Mouse (Mus musculus): ENCODE data around the gene Shf.

Shf gene

DNA sequence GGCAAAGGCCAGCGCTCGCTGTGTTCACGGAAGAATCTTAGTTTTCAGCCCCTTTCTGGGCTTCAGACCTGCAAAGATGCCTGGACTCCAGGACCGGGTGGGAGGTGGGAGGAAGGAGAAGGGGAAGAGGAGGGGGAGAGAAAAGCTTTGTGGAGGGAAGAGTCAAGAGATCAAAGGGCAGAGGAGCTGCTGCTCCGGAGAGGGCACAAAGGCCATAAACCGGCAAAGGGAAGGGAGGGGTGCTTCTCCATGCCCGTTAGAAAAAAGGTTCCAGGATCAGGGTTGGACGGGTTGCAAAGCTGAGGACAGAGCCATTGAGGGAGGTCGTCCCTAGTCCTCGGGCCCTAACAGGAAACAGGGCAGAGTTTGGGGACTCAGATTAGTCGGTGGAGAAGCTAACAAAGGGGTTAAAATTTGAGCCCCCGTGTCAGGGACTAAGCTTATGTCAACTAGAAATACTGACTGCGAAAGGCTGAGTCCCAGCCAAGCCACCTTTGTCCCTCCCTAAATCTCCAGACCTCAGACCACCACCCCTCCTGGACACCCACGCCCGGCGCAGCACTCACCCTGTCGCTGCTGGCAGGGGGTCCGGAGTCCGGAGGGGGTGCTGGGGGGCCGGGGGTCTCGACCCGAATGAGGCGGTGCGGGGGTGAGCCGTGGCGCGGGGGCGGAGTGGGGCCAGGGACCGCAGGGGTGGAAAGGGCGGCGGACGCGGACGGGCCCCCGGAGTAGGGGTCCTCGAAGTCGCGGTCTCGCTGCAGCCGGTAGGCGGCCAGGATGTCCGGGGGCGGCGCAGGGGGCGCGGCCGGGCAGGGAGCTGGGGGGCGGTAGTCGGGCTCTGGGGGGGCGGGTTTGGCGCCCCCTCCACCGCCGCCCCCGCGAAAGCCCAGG lies 636 bp downstream of the Shf start:
- peak; percentile 40 to 43 for DNase-seq

DNA sequence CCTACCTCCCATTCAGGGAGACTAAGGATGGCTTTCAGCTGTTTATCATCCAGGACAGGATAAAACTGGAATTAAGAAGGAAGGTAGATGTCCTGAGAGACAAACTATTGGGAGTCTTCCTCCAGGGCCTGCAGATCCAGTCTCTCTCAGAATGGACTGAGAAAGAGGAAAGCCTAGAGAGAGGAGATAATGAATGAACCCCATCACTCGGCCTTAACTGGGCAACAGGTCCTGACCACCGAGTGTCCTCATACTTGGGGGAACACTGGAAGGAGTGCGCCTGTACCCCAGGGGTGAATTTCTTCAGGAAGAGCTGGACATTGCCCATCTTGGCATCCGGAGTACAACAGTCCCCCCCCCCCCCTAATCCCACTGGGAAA lies 1.3 kb downstream of the Shf start:
- peak; percentile 37 to 45 for DNase-seq

DNA sequence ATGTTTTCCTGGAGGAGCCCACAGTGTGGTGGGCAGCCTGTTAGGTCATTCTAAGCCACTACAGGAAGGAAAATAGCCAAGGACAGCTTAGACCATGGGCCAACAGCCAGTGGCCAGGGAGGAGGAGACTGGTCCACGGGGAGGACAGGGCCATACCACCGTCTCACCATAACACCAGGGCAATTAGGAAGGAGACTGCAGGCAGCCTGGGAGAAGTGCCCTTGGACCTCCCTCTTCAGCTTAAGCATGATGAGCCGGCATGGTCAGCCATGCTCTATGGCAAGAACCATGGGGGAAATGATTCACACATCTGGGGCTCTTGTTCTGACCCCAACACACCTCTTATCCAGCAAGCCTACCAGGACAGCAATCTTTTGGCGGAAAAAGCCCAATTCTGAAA lies 1.8 kb downstream of the Shf start:
- DNase-seq = peak; percentile 68 to 82

DNA sequence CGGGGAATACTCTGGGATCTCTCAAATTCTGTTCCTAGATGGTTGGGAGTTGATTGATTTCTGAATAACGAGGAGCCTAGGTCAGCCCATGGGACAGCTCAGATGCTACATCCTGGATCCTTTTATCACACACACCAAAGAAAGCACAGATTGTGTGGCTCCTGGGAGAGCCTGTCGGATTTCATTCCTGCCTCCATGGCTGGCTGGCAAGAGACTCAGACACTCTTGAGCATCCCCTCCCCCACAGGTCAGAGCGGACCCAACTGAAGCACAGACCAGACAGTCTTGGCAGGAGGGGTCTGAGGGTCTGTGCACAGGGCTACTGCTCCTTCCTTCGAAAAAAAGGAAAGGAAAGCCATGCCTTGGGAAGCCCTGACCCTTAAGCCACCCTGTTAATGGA lies 2.3 kb downstream of the Shf start:
- DNase-seq = peak; percentile 76

DNA sequence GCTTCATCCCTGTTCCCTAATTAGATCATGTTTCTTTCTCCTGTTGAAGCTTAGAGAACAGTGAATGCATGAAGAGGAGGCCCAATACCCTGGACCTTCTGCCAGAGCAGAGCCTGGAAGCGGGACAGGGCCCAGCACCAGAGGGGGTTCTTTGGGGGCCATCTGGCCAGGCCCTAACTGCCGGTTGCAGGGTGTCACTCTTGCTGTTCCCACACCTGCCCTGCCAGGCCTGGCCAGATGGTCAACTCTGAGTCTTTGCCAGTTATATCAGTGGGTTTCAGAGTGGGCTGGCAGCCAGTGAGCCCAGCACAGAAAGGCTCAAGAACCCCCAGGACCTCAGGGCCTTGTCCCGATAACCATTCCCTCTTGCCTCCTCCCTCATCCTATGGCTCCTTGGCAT lies 2.9 kb downstream of the Shf start:
- peak; percentile 95 to 97 for DNase-seq

DNA sequence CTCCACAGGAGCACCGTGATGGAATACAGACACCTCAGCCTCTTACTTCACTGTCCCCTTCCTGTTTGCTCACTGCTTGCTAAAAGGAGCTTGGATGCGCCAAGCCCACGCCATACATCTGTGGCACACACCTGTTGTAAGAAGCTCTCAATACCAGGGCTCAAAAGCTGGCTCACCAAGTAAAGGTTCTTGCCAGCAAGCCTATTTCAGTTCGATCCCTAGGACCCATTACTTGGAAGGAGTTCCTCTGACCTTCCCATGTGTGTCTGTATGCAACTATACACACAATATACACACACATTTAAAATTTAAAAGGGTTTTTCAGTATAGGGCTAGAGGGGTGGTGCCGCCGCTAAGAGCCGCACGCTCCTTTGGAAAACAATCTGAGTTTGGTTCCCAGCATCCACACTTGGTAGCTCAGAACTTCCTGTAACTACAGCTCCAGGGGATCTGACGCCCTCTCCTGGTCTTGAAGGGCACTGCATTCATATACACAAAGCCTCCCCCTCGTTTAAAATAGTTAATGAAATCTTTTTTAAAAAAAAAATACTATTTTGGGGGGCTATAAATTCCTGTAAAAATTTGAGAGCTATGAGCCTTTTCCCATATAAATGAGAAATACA lies 3.6 kb downstream of the Shf start:
- peak; percentile 43 to 61 for DNase-seq

DNA sequence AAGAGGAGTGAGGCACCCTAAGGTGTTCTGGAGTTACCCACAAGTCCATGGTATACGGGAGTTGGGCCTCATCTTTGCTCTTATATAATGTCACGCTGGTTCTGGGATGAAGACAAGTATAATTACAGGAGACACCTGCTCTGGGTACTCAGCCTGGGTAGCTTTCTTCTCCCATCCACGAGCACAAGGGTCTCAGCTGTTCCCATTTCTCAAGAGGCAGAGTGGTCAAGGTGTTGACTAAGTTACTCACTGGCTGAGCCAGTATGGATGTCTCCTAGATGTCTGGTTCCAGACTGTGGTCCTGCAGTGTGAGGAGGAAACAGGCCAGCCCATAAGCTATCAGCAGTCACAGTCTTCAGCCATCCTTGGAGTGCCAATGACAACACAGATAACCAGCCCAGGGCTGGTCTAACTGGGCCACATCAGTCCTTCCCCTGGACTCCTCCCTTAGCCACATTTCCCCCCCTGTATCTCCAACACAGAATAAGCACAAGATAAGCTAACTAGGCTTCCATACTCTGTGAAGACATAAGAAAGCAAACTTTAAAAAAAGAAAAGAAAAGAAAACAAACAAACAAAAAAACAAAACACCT lies 4.5 kb downstream of the Shf start:
- peak; percentile 23 to 34 for DNase-seq

DNA sequence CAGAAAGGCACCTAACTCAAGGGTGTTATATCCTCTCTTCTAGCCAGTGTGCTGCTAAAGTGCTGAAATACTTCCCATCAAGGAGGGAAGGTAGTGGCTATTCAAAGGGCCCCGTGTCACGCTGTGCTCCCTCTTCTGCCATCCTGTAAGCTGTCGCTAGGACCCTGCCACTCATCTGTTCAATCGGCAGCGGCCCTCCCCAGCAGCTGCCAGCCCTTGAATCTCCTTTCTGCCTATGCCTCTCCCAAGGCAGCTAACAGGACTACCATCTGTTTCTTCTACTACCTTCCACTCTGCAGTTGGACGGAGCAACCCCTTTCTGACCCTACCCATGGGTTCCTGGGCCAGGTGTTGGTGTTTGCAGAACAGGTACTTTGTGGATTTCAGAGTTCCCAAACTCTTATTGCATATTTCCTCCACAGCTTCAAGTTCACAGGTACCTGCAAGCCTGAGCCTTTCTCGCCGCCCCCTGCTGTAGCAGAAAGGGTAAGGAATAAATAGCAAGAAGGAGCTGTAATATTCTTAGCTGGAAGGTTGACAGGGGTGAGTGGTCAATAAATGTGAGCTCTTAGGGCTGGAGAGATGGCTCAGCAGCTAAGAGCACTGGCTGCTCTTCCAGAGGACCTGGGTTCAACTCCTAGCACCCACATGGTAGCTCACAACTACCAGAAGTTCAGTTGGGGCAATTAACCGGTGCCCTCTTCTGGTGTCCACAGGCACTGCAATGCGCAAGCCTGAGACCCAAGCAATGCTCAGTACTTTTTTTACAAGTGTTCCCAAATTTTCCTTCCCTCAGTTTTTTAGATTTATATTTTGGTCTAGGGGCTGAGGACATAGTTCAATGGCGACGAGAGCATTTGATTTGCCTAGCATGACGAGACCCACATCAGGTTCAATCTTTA lies 6.1 kb downstream of the Shf start:
- DNase-seq = peak; percentile 27 to 45

DNA sequence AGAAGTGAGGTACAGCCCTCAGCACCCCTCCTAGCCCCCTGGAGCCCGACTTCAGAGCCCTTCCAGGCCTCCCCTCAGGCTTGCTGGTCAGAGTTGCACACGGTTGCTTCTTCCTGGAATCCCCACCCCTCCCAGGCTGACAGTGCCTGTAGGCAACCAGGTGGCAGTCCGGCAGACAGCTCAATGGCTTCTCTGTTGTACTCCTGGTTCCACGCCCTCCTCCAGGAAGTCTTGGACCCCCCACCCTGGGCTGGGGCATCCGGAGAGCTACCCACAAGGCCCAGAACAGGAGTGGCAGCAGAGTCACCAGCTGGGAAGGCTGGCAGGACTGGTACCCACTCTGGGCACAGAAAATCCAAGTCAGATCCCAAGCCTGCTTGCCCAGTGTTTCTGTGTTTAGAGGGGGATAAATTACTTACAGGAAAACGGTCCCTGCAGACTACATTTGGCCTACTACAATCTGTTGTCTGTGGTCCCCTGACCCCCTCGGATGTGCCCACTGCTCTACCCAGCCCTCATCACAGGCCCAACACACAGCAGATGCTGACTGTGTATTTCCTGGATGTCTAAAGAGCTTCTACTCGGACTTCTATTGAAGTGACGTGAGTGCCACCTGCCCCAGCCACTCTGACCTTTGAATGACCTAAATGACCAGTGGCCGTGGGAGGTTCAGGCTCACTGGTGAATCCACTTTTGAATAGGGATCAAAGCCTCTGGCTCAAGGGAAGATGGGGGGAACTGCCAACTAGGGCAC lies 6.9 kb downstream of the Shf start:
- DNase-seq = peak; percentile 64 to 73

DNA sequence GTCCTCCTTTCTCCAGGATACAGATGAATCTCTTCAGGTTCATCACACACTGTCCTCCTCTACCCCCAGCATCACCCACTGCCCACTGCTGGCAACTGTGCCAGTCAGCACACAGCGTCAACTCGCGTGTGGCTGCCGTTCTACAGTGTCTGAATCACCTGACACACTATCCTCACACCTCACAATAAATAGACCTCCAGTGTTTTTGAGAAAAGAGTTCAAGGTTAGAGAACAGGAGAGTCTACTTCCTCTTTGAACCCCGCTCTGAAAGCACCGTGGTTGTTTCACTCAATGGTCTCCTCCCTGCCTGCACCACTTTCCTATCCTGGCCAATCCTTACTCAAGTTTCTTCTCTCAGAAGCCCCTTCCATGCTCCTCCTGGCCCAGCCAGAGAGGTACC lies 7.8 kb downstream of the Shf start:
- peak in 1 of 2 experiments; percentile 27 for DNase-seq

DNA sequence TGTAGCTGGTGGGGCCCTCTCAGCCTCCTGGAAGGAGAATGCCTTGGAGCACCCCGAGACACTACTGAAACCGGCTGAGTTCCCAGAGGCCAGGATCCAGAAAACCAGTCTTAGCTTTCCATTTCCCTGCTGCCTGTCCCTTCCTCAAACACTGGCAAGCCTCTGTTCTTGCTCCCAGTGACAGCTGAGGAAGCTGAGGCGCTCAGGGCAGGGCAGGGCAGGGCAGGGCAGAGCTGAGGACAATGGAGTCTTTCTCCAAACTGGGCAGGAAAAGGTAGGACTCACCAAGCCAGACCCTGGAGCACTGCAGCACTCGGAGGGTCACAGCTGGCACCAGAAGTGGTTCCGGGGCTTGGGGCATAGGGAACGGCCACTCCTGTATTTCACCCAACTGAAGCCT lies 8.7 kb downstream of the Shf start:
- DNase-seq = peak; percentile 10 to 31

DNA sequence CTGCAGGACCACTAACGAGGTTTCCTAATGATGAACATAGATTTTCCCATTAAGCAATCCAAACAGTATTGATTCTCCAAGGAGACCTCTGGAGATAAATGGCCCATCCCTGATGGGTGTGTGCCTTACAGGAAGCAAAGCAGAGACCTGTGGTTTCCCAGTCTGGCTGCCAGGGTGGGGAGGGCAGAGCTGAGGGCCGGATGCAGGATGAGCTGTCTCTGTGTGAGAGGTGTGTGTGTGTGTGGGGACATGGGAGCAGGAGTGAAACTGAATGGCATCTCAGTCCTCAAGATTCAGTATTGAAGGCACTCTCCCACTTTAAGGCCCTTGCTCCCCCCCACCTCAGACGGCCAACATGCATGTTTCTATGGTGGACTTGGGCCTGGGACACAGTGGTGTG lies 12.8 kb downstream of the Shf start:
- peak; percentile 35 to 43 for DNase-seq

DNA sequence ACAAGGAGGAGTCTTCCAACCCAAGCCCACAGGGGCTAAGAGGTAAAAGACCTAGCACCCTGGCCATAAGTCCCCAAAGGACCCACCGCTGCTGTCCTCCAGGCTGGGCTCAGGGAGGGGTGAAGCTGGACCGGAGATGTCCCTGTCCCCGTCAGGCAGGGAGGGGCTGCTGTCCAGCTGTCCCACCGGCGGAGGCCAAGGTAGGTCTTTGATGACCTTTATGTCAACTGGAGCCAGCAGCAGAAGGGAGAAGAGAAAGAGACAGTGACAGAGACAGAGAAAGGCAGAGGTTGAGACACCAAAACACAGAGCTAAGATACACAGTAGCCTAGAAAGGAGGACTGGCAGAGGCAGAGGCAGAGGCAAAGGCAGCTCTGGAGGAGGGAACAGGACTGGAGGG lies 13.6 kb downstream of the Shf start:
- peak; percentile 33 to 42 for DNase-seq

DNA sequence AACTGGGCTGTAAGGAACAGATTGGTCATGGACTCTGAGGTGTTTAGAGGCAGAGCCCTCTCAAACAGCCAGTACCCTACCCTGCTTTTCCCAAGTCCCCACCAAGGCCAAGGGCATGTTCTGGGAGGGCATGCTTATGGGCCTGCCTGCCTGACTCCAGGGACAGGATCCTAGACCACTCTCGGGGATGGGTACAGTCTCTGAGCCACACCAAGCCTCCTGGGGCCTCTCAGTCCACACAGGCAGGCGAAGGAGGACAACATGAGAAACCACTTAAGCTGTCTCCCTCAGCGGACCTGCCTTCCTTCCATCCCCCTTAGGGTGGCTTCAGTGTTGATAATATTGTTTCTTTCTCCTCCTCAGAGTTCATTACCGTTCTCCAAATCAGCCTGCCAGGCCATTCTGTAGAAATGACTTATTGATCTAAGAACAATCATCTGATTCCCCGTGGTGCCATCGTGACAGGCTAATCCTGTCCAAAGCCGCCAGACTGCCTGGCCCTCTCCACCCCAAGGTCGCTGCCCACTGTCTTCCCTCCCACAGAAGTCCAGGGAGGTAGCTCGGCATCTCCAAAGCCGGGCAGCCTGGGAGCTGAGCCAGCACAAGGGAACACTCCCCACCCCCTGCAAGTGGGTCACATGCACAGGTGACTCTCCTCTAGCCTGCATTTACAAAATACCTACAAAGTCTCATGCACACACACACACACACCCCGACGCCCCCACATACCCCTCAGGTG lies 14.6 kb downstream of the Shf start:
- DNase-seq = peak; percentile 82 to 88

DNA sequence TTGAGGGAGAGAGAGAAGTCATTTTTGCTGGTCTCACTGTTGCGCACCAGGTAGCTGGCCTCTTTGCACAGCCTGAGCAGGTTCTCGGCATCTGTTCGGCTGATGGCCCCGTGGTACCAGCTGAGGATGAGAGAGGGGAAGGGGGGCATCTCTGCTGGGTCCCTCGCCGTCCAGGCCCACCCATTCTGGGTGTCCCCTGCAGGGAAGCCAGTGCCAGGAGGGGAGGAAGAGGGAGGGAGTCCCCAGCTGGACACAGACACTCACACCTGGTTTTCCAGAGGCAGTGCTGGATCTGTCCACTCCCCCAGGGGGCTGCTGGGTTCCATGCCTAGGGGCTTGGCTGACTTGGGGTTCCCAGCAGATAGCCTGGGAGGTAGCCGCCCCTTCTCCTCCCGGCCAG lies 15.2 kb downstream of the Shf start:
- DNase-seq = peak; percentile 25 to 40

DNA sequence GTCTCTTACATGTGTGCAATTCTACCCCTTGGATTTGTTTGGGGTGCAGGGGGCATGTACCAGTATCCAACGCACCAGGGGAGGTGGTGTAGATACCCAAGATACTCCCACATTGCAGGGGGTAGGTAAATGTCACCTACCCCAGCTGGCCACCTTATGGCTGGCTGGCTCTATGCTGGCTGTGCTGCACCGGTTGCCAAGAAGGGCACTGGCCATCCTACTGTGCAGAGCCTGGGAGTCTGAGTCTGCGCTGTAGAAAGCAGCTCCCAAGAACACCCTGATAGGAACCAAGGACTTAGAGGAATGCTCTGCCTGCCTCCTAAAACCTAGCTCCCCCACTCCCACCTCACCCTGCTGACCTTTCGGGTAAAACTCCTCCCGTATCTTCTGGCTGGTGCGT lies 16.0 kb downstream of the Shf start:
- peak; percentile 68 to 72 for DNase-seq

DNA sequence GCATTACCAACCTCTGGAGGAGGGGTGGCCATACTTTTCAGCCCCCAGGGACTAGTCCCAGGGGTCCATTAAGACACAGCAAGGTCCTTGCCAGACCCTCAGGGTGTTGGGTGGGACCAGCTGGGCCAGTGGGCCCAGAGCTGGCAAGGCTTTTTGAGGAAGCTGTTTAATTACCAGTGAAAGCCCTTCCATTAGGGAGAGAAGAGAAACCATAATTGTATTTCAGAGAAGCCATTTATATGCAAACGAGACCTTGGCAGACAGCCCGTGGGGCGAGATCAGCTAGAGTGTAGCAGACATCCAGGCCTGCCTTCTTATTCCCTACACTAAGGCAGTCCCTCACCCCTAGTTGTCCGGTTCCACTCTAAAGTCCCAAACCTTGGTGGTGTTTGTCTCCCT lies 17.0 kb downstream of the Shf start:
- DNase-seq = peak; percentile 56 to 64

DNA sequence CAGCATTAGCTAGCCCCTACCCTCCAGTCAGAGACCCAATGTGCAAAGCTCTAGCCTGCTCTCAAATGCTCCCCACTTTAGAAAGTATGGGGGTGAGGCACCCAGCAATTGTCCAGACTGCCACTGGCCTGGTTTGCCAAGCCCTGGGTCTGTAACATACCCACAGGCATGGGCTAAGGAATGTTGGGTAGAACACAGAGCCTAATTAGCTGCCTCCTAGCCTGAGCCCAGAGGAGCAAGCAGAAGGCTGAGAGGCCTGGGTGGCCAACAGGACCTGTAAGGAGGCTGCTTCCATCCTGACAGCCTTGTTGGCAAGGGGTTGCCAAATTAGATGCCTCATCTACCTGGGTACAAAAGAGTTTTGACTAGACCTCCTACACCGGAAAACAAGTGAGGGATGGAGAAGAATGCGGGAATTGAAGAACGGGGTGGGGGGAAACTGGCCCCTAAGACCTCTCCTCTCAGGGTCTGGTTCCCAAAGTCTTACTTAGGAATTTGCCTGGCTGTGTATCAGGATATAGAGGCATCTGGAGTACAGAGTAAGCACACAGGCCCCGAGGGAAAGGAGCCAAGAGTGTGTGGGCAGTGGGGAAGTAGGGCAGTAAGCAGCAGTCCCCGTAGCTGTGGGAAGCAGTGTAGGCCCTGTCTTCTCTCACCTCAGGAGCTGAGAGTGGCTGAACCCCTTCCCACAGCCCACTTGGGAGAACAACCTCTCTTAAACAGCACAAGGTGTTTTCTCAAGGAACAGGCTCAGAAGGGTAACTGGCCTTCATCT lies 17.6 kb downstream of the Shf start:
- DNase-seq = peak; percentile 35 to 41

DNA sequence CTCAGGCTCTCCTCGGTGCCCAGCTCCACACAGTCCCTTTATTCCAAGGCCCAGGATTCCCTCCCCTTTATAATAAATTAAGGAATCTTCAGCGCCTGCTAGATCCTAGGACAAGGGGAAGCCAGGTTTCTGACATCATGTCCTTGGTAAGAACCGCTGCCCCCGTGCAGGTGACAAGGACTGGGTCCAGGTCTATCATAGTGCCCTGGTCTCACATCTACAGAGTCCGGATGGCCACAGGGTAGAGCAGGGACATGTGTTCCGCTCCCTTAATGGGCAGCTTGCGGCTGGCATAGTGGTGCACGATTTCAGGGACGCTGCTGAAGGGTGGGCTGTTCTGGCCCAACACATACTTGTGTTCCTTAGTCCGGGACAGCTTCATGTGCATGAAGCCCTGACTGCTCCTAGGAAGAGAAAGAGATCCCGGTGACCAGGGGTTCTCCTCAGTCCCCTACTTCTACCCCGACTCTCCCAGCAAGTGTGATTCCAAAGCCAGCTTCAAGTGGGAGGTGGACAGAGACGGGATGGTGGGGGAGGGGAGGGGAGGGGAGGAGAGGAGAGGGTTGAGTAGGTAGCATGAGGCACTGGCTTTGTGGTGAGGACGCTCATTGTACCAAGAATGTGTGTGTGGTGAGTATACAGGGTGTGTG lies 19.7 kb downstream of the Shf start:
- peak in 1 of 2 experiments; percentile 40 for DNase-seq

DNA sequence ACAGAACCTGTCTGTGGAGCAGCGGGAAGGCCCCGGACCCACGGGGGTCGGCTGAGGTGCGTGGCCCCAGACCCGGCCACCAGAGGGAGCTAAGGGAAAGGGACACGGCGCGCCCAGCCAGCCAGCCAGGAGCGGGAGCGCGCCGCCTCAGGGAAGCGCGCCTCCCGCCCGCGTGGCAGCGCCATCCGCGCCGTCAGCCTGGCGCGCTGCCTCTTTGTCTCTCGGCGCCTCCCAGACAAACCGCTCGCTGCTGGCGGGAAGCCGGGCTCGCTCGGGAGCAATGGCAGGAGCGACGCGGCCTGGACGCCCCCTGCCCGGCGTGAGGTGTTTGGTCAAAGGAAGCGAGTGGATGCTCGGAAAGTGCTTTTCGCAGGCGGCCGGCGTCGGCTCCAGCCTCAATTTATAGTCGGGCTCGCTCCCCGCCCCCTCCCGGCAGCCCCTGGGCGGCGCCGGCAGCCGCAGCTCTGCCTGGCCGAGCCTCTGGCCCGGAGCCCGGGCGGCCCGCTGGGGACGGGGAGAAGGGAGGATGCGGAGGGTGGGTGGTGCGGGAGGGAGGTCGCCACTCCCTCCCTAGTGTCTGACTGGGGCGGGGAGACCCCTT lies 20.3 kb downstream of the Shf start:
- peak; percentile 87 to 97 for DNase-seq

All from cerebellum, adult 18-20 months (tissue).